Mouse (Mus musculus) liver, embryonic 11.5 days (tissue): ENCODE results near the gene Olfr524. TPM values are rescaled to one million over a fixed set of nuclear protein-coding genes. Genes with fewer than 3 reads are reported as not detected.

ENCODE experiments used
- ATAC-seq: fragments of 200-750 bp; cut with Nextera tagmentation; replicated peaks from 2 replicates; pipeline ENCODE4 v1.8.0; 2017; ENCODE audit warnings: moderate number of reproducible peaks, mild to moderate bottlenecking, moderate TSS enrichment, moderate library complexity; ENCODE audit not compliant: low FRiP score
- DNase-seq: peaks from one replicate; pipeline ENCODE4 v3.0.0-alpha.2; 2017; ENCODE audit warnings: low spot score
- H3K27ac ChIP-seq: fragments of 300-500 bp; sonication (generic); 2 replicates; pipeline ENCODE4 v1.5.1; 2014; ENCODE audit warnings: mild to moderate bottlenecking, low read depth, low read length, control low read depth
- H3K27me3 ChIP-seq: fragments of 300-500 bp; sonication (generic); replicated peaks from 2 replicates; pipeline ENCODE4 v1.6.1; 2014; ENCODE audit warnings: low read length, mixed read lengths; ENCODE audit not compliant: control insufficient read depth, insufficient read depth
- H3K36me3 ChIP-seq: fragments of 300-500 bp; sonication (generic); 2 replicates; pipeline ENCODE4 v1.6.1; 2014; ENCODE audit warnings: mild to moderate bottlenecking, low read length, moderate library complexity, mixed read lengths; ENCODE audit not compliant: control insufficient read depth, insufficient read depth
- H3K4me1 ChIP-seq: fragments of 300-500 bp; sonication (generic); replicated peaks from 2 replicates; pipeline ENCODE4 v1.6.1; 2014; ENCODE audit warnings: low read length, mixed read lengths; ENCODE audit not compliant: control insufficient read depth, insufficient read depth
- H3K4me2 ChIP-seq: fragments of 300-500 bp; sonication (generic); 2 replicates; pipeline ENCODE4 v1.6.1; 2014; ENCODE audit warnings: mild to moderate bottlenecking, control low read depth, moderate library complexity
- H3K4me3 ChIP-seq: fragments of 300-500 bp; sonication (generic); 2 replicates; pipeline ENCODE4 v1.5.1; 2014; ENCODE audit warnings: low read depth, low read length, control low read depth
- H3K9ac ChIP-seq: fragments of 300-500 bp; sonication (generic); 2 replicates; pipeline ENCODE4 v1.6.1; 2014; ENCODE audit warnings: low read depth, low read length, control low read depth
- H3K9me3 ChIP-seq: fragments of 300-500 bp; sonication (generic); 2 replicates; pipeline ENCODE4 v1.6.1; 2016; ENCODE audit warnings: low read length, inconsistent platforms, mixed read lengths; ENCODE audit not compliant: control insufficient read depth
- WGBS: fragments of 180-500 bp; shearing (Covaris S2); extraction: QIAGEN DNeasy Blood & Tissue Kit; methylation state at CpG from one replicate; pipeline ENCODE4 v1.1.7; 2014; 5-methylcytosine and 5-hydroxymethylcytosine counted together
- polyA plus RNA-seq: library from polyadenylated mRNA; unstranded; fragments of >200 nt; fragmentation: Nextera tagmentation; extraction: Ambion mirVana; gene quantifications from 2 replicates; pipeline ENCODE4 v1.2.1, GENCODE M21; 2014

Gene Olfr524
- polyA plus RNA-seq, 1 experiment from 2014 or later, result not detected

- H3K4me1 ChIP-seq, result no peaks in the 10 kb centered on the region
- H3K4me3 ChIP-seq, result no peak overlapping the region
- H3K9me3 ChIP-seq, result no peaks in the 10 kb centered on the region
- H3K4me2 ChIP-seq, result no peak overlapping the region
- H3K9ac ChIP-seq, result no peak overlapping the region
- H3K27me3 ChIP-seq, result no peaks in the 10 kb centered on the region
- no peak overlapping the region for H3K27ac ChIP-seq
- WGBS, result 62% methylated on average over 2 of the region's 2 CpGs
- DNase-seq, result no peak
- H3K36me3 ChIP-seq, result no peaks in the 10 kb centered on the region
- ATAC-seq, result no peak
These were observed 13.3 kb downstream of the Olfr524 start for GRCm38 (mm10) chr7:140192445-140192844.

GRCm38 (mm10) chr7:140190435-140190834, 15.3 kb downstream of the Olfr524 start:
- ATAC-seq (no peak), DNase-seq (no peak)
- no peaks in the 10 kb centered on the region for H3K27me3 ChIP-seq
- no peak overlapping the region for H3K4me2 ChIP-seq
- no peak overlapping the region for H3K4me3 ChIP-seq
- H3K4me1 ChIP-seq, result no peaks in the 10 kb centered on the region
- no peak overlapping the region for H3K27ac ChIP-seq
- WGBS, result 76% methylated on average over 1 of the region's 1 CpGs
- H3K36me3 ChIP-seq, result no peaks in the 10 kb centered on the region
- no peaks in the 10 kb centered on the region for H3K9me3 ChIP-seq
- no peak overlapping the region for H3K9ac ChIP-seq

- DNase-seq, result no peak
These were observed 17.1 kb downstream of the Olfr524 start for GRCm38 (mm10) chr7:140188391-140189328.

GRCm38 (mm10) chr7:140187721-140188390, 17.9 kb downstream of the Olfr524 start:
- Histone ChIP-seq H3K4me1 (no peaks in the 10 kb centered on the region), H3K27ac (no peak overlapping the region), H3K9ac (no peak overlapping the region), H3K9me3 (no peaks in the 10 kb centered on the region), H3K4me2 (no peak overlapping the region), H3K27me3 (no peaks in the 10 kb centered on the region), H3K36me3 (no peaks in the 10 kb centered on the region), H3K4me3 (no peak overlapping the region)
- DNase-seq (no peak), ATAC-seq (no peak)
- WGBS, result 78% methylated on average over 7 of the region's 7 CpGs

More at GRCm38 (mm10) chr7:140188391-140189328, 17.1 kb downstream of the Olfr524 start:
- Histone ChIP-seq H3K4me2 (no peak overlapping the region), H3K9me3 (no peaks in the 10 kb centered on the region), H3K36me3 (no peaks in the 10 kb centered on the region), H3K9ac (no peak overlapping the region), H3K4me1 (no peaks in the 10 kb centered on the region), H3K27me3 (no peaks in the 10 kb centered on the region), H3K4me3 (no peak overlapping the region), H3K27ac (no peak overlapping the region)
- peak; percentile 68 for ATAC-seq
- WGBS, result 48% methylated on average over 4 of the region's 4 CpGs

- Histone ChIP-seq H3K9ac (no peak overlapping the region), H3K4me1 (no peaks in the 10 kb centered on the region), H3K4me2 (no peak overlapping the region), H3K27me3 (no peaks in the 10 kb centered on the region), H3K27ac (no peak overlapping the region), H3K36me3 (no peaks in the 10 kb centered on the region), H3K4me3 (no peak overlapping the region), H3K9me3 (no peaks in the 10 kb centered on the region)
- 64% methylated on average over 18 of the region's 18 CpGs for WGBS
- 0 out of 2 replicates have a peak, but pooled peaks have one; percentile 25 for ATAC-seq
- no peak for DNase-seq
These were observed 18.8 kb downstream of the Olfr524 start for GRCm38 (mm10) chr7:140186646-140187620.

GRCm38 (mm10) chr7:140184206-140184605, 21.6 kb downstream of the Olfr524 start:
- 82% methylated on average over 4 of the region's 4 CpGs for WGBS
- Histone ChIP-seq H3K27ac (no peak overlapping the region), H3K9me3 (no peaks in the 10 kb centered on the region), H3K36me3 (no peaks in the 10 kb centered on the region), H3K4me3 (no peak overlapping the region), H3K4me1 (no peaks in the 10 kb centered on the region), H3K27me3 (no peaks in the 10 kb centered on the region), H3K9ac (no peak overlapping the region), H3K4me2 (no peak overlapping the region)
- DNase-seq (no peak), ATAC-seq (no peak)

- no peak overlapping the region for H3K4me2 ChIP-seq
These were observed 25.1 kb downstream of the Olfr524 start for GRCm38 (mm10) chr7:140180692-140181091.

GRCm38 (mm10) chr7:140179176-140179575, 26.6 kb downstream of the Olfr524 start:
- no peaks in the 10 kb centered on the region for H3K27me3 ChIP-seq
- 85% methylated on average over 2 of the region's 2 CpGs for WGBS

More at GRCm38 (mm10) chr7:140180692-140181091, 25.1 kb downstream of the Olfr524 start:
- no peak for DNase-seq
- H3K9ac ChIP-seq, result no peak overlapping the region
- H3K36me3 ChIP-seq, result no peaks in the 10 kb centered on the region
- H3K9me3 ChIP-seq, result no peaks in the 10 kb centered on the region
- no peak for ATAC-seq
- H3K4me3 ChIP-seq, result no peak overlapping the region
- 83% methylated on average over 2 of the region's 2 CpGs for WGBS
- no peaks in the 10 kb centered on the region for H3K27me3 ChIP-seq
- no peaks in the 10 kb centered on the region for H3K4me1 ChIP-seq
- H3K27ac ChIP-seq, result no peak overlapping the region

More at GRCm38 (mm10) chr7:140179176-140179575, 26.6 kb downstream of the Olfr524 start:
- H3K4me1 ChIP-seq, result no peaks in the 10 kb centered on the region
- no peak overlapping the region for H3K4me2 ChIP-seq
- H3K4me3 ChIP-seq, result no peak overlapping the region
- H3K9ac ChIP-seq, result no peak overlapping the region
- ATAC-seq (no peak), DNase-seq (no peak)
- no peaks in the 10 kb centered on the region for H3K36me3 ChIP-seq
- no peaks in the 10 kb centered on the region for H3K9me3 ChIP-seq
- no peak overlapping the region for H3K27ac ChIP-seq
